Mouse (Mus musculus): Measurements from ENCODE around the gene Pfkfb4.

Gene Pfkfb4

DNA sequence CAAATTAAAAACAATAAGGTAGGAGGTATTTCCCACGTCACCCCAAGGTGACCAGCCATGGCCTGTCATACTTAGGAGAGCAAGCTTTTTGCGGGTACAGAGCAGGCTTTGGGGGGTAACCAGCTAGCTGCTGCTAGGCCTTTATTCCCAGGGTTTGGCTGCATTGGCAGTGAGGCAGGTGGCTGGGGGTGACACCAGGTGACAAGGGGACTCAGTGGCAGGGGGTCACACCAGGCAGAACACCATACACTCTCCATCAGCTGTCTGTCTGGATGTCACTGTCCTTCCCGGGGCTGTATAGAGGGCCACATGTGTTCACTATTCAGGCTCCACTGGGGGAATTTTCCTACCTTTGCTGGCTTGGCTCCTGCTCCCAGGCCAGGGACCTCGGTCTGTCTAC is 65.3 kb downstream of the Pfkfb4 start:
- DNase-seq (ENCODE audit: extremely low spot score, low spot score), result no peak

DNA sequence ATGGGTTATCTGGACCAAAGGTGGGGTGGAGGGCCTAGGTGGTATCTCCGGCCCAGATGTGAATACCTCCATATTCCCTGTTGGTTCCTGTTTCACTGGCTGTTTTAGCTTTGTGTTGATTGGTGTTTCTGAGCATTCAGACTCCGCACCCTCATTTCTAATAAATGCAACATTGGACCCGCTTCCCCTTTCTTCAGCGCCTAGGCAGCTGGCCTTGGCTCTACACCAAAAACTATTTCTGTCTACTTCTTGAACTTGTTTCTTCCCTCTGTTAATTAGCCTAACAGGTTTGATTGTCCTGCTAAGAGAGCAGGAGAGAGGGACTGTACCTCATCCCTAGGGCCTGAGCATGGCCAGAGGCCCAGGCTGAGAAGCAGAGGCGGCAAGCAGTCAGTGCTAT is 66.0 kb downstream of the Pfkfb4 start:
- DNase-seq (ENCODE audit: extremely low spot score, low spot score), result no peak

DNA sequence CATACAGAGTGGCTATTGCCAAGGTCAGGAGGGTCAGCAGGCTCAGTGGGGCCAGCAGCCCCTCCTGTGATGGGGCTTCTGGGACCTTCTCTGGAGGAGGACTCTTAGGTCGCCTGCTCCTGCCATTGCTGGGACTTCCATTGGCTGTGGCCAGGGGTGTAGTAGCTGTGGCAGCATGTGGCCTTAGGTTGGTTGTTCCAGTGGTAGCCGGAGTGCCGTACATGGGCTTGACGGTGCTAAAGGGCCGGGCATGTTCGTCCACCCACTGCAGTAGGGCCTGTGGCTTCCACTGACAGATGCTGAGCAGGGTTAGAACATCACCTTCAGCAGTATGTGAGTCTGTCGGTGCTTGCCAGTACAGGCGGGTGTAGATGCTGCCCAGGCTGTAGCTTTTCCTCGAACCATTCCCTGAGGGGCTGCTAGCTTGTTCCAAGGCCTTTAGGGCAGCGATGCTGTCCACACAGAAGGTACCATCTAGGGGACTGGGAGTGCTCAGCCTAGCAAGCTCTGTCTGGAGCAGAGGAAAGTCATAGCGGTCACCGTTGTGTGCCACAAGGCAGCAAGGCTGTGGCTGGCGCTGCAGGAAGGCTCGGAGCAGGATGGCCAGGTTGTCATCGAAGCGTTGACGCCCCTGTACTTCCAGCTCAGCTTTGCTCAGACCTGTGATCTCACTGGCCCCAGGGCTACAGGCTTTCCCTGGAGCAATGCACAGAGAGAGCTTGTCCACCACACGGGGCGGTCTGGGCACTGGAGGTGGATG is 66.6 kb downstream of the Pfkfb4 start:
- no peak for DNase-seq (ENCODE audit: extremely low spot score, low spot score)

DNA sequence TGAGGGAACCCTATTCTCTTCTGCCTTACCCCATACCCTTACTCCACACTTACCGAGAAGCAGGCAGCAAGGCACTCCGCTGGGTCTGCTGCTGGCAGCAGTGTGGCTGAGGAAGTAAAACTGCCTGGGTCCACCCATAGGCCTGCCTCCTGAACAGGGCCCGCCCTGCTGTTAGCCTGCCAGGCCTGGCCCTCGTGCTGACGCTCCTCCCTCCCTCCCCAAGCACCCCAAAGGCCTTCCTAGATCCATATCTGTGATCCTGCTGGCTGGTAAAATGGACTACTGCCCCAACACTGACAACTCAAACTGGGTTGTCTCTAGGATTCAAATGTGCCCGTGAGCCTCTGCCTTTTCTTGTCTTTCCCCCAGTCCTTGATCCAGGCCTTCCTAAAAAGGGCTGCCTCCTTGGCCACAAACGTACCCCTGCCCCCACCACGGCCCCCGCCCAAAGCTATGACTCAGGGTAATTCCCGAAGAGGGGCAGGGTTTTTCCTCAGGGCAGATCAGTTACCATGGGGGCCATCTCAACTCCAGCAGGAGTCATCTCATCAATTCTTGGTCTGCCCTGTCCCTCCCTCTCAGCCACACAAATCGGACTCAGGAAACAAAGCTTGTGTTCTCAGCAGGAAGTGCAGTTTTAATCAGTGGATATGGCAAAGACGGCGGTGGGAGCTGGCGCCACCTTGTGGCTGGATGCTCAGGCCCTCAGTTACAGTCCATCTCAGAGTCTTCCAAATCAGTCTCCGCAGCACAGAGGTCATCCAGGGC is 67.7 kb downstream of the Pfkfb4 start, which contains the start of gene Trex1:
Gene Trex1 (minus strand): TSS at position 599 of the 768 bp plus-strand sequence.
- peak; percentile 88 for DNase-seq (ENCODE audit: extremely low spot score, low spot score)

DNA sequence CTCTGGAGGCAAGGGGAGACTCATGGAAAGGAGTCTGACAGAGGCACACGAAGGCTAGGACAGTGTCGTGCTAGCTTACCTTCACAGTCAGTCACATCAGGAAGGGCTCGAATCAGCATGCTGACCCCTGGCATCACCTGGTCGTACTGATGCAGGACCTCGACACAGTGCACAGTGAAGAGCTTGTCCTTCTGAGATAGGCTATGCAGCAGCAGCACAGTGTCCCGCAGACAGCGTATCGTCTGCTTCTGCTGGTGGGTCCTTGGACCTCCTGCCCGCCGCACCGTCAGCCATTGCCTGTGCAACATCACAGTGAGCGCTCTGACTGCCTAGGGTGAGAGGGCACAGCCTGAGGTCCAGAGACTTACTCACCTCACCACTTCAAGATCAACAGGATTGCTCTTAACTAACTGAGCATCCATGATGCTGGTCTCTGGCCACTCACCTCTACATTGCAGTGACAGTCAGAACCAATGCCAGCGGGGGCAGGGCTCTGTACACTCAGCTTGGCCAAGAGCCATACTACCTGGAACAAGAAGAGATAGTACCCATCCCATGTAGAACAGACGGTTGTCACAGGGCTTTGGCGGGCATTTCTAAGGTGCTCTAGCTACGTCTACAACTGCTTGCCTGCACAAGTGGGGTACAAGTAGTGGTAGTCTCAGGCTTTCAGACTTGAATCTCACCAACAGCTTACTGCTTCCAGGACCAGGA is 68.8 kb downstream of the Pfkfb4 start:
- DNase-seq (ENCODE audit: extremely low spot score, low spot score), result no peak

DNA sequence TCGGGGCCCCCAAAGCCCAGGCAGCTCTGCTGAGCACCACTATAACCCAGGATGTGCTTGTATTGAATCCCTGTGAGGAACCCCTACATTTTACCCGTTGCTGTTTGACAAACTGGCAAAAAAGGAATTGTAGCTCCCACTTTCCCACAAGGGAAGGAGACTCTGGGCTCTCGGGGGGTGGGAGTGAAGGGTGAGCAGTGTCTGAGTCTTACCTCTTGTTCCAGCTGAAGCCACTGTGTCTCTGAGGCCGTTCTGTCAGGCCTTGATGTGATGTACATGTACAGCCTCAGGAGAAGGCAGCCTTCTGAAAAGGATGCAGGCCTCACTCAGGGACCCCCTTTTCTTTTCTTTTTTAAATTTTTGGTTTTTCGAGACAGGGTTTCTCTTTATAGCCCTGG is 69.3 kb downstream of the Pfkfb4 start:
- no peak for DNase-seq (ENCODE audit: extremely low spot score, low spot score)

DNA sequence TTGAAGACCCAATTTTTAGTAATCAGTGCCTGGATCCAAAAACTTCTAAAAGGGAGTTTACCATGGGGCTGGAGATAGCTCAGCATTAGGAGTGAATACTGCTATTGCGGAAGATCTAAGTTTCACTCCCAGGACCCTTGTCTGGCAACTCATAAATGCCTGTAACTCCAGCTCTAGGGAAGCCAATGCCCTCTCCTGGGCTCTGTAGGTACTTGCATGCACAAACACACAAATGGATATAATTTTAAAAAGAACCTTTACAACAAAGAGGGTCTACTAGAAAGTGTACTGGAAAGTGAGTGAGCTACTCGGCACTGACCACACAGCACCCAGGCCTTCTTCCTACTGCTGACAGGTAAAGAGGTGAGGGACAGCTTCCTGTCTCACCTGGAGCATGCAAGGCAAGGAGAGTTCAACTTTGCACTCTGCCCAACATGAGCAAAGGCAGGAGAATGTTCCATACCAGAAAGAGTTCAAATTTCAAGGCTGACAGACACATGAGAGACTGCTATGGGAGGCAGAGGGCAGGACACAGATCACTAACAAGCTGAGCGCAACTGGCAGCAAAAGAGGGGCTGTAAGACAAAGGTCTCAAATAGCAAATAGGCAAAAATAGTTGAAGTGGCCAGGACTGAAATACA is 76.6 kb downstream of the Pfkfb4 start:
- DNase-seq (ENCODE audit: extremely low spot score, low spot score), result no peak

DNA sequence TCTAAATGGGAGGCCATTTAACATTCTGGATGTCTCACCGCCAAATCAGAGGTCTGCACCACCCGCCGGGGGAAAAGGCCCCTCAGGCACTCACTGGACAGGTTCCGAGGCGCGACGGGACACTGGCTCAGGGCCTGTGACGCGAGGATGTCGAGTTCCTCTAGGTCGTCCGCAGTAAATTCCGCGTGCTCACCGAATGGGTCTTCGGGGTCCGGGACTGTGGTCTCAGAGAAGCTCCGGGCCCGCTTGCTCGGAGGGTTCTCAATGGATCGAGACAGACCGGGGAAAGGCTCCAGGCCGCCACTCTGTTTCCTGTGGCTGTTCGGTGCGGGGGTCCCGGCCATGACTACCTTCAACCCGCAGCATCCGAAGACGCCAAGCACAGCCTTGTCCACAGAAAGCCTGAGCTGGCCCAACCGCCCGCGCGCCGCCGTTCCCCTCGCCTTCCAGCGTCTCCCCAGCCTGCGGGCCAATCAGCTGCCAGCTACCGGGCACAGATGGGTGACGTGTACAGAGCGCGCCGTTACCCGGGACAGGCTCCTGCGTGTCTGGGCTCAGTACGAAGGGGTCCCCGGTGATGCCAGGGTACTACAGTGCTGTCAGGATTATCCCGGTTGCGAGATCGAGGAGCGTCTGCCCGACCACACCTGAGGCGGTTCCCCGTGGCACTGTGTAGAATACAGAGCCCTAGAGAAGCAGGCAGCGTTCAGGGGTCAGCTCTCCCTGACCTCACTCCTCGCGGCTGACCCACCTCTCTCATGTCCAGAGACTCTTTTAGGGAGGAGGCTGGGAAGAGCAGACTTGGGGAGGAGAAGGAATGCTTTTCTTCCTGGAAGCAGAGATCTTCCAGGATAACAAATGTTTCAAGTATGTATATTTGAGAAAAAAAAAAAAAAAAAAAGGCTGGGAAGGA is 82.3 kb downstream of the Pfkfb4 start, which contains the start of gene Atrip:
Gene Atrip (minus strand): TSS at position 464 of the 913 bp plus-strand sequence.
- peak; percentile 92 for DNase-seq (ENCODE audit: extremely low spot score, low spot score)

DNA sequence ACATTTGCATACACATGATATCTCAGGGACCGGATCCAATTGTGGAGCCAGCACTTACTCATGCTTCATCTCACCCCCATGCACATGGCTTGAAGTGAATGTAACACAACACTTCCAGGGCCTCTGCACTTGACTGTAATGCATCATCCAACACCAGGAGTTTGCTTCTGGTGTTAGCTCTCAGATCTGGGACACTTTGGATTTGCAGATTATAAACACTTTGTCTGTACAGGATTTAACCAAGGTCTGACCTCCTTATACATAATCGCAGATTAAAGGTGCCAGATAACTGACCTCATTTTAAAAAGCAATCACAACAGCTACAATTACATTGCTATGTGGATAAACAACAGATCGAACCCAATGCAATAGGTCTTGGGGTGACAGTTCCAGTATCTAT is 88.9 kb downstream of the Pfkfb4 start:
- DNase-seq (ENCODE audit: extremely low spot score, low spot score), result no peak

DNA sequence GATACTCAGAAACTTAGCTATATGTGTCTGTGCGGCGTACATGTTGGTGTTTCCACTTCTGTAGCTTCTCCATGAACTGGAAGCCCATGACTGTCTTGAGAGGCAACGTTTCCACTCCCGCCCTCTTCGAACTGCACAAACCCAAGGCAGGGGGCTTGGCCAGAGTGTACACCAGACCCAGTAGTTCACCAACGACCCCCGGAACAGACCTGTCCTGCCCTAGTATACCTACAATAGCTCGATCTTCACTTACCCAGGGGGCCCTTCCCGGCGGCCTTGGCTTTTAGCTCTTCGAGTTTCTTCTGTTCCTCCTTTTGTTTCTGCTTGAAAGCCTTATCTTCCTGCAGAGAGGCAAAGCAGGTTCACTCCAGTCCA is 90.2 kb downstream of the Pfkfb4 start:
- no peak for DNase-seq (ENCODE audit: extremely low spot score, low spot score)
